Mouse (Mus musculus): Measurements from ENCODE around the gene Mcl1. TPM values are rescaled to one million over a fixed set of nuclear protein-coding genes. Genes with fewer than 3 reads are reported as not detected.

The Mcl1 gene
- polyA plus RNA-seq, 1 experiment from 2014 or later = 42.1 TPM

GRCm38 (mm10) chr3:95631304-95631703, 27.3 kb upstream of the Mcl1 start:
- Histone ChIP-seq H3K9me3 (no peaks in the 10 kb centered on the region), H3K36me3 (replicated peaks) (peaks cover 98% of the 10 kb centered on the region), H3K4me1 (peaks cover 6% of the 10 kb centered on the region), H3K4me3 (no peak overlapping the region), H3K27ac (no peak overlapping the region), H3K27me3 (ENCODE audit: poor library complexity, severe bottlenecking) (no peaks in the 10 kb centered on the region)
- no peak for DNase-seq (ENCODE audit: extremely low spot score, low spot score)
- WGBS = 91% methylated on average over 6 of the region's 6 CpGs

- Histone ChIP-seq H3K4me1 (no peaks in the 10 kb centered on the region), H3K9me3 (no peaks in the 10 kb centered on the region), H3K27me3 (ENCODE audit: poor library complexity, severe bottlenecking) (no peaks in the 10 kb centered on the region), H3K36me3 (replicated peaks) (peaks cover 99% of the 10 kb centered on the region), H3K4me3 (no peak overlapping the region), H3K27ac (no peak overlapping the region)
- 84% methylated on average over 12 of the region's 12 CpGs for WGBS
- no peak for DNase-seq (ENCODE audit: extremely low spot score, low spot score)
Measured at GRCm38 (mm10) chr3:95632648-95633588, 25.7 kb upstream of the Mcl1 start.

- Histone ChIP-seq H3K9me3 (no peaks in the 10 kb centered on the region), H3K4me1 (no peaks in the 10 kb centered on the region), H3K27ac (no peak overlapping the region), H3K4me3 (no peak overlapping the region), H3K27me3 (ENCODE audit: poor library complexity, severe bottlenecking) (no peaks in the 10 kb centered on the region), H3K36me3 (replicated peaks) (peaks cover 100% of the 10 kb centered on the region)
- DNase-seq (ENCODE audit: extremely low spot score, low spot score) = no peak
- 89% methylated on average over 4 of the region's 4 CpGs for WGBS
Measured at GRCm38 (mm10) chr3:95635636-95636035, 23.0 kb upstream of the Mcl1 start.

GRCm38 (mm10) chr3:95636072-95636471, 22.5 kb upstream of the Mcl1 start:
- H3K27me3 ChIP-seq (ENCODE audit: poor library complexity, severe bottlenecking) = no peaks in the 10 kb centered on the region
- H3K9me3 ChIP-seq = no peaks in the 10 kb centered on the region
- no peak for DNase-seq (ENCODE audit: extremely low spot score, low spot score)
- 84% methylated on average over 4 of the region's 4 CpGs for WGBS
- H3K36me3 ChIP-seq (replicated peaks) = peaks cover 100% of the 10 kb centered on the region
- no peaks in the 10 kb centered on the region for H3K4me1 ChIP-seq
- no peak overlapping the region for H3K4me3 ChIP-seq
- no peak overlapping the region for H3K27ac ChIP-seq

- Histone ChIP-seq H3K27ac (no peak overlapping the region), H3K4me3 (no peak overlapping the region), H3K9me3 (no peaks in the 10 kb centered on the region), H3K27me3 (ENCODE audit: poor library complexity, severe bottlenecking) (no peaks in the 10 kb centered on the region), H3K36me3 (replicated peaks) (peaks cover 75% of the 10 kb centered on the region), H3K4me1 (no peaks in the 10 kb centered on the region)
- DNase-seq (ENCODE audit: extremely low spot score, low spot score) = no peak
- WGBS = 100% methylated on average over 1 of the region's 1 CpGs
Measured at GRCm38 (mm10) chr3:95639694-95640093, 18.9 kb upstream of the Mcl1 start.

GRCm38 (mm10) chr3:95643097-95643496, 15.5 kb upstream of the Mcl1 start:
- Histone ChIP-seq H3K27me3 (ENCODE audit: poor library complexity, severe bottlenecking) (no peaks in the 10 kb centered on the region), H3K9me3 (no peaks in the 10 kb centered on the region), H3K36me3 (replicated peaks) (peaks cover 41% of the 10 kb centered on the region), H3K4me3 (no peak overlapping the region), H3K27ac (no peak overlapping the region), H3K4me1 (0 out of 2 replicates have a peak, but pooled peaks cover 4% of the 10 kb centered on the region)
- 91% methylated on average over 7 of the region's 7 CpGs for WGBS
- DNase-seq (ENCODE audit: extremely low spot score, low spot score) = no peak

- Histone ChIP-seq H3K4me3 (no peak overlapping the region), H3K4me1 (0 out of 2 replicates have a peak, but pooled peaks cover 4% of the 10 kb centered on the region), H3K27ac (no peak overlapping the region), H3K36me3 (replicated peaks) (peaks cover 16% of the 10 kb centered on the region), H3K9me3 (no peaks in the 10 kb centered on the region), H3K27me3 (ENCODE audit: poor library complexity, severe bottlenecking) (no peaks in the 10 kb centered on the region)
- DNase-seq (ENCODE audit: extremely low spot score, low spot score) = no peak
- 64% methylated on average over 10 of the region's 10 CpGs for WGBS
Measured at GRCm38 (mm10) chr3:95645313-95646235, 13.0 kb upstream of the Mcl1 start.

- H3K4me1 ChIP-seq = peaks cover 14% of the 10 kb centered on the region
- H3K9me3 ChIP-seq = no peaks in the 10 kb centered on the region
- no peak for DNase-seq (ENCODE audit: extremely low spot score, low spot score)
- H3K27ac ChIP-seq = no peak overlapping the region
- H3K36me3 ChIP-seq (replicated peaks) = no peaks in the 10 kb centered on the region
- no peak overlapping the region for H3K4me3 ChIP-seq
- H3K27me3 ChIP-seq (ENCODE audit: poor library complexity, severe bottlenecking) = no peaks in the 10 kb centered on the region
- WGBS = 93% methylated on average over 5 of the region's 5 CpGs
Measured at GRCm38 (mm10) chr3:95648016-95648415, 10.6 kb upstream of the Mcl1 start.

- Histone ChIP-seq H3K4me1 (peaks cover 22% of the 10 kb centered on the region), H3K4me3 (no peak overlapping the region), H3K9me3 (no peaks in the 10 kb centered on the region), H3K36me3 (replicated peaks) (no peaks in the 10 kb centered on the region), H3K27me3 (ENCODE audit: poor library complexity, severe bottlenecking) (no peaks in the 10 kb centered on the region), H3K27ac (0 out of 2 replicates have a peak overlapping the region, but pooled peaks have one; percentile 1)
- DNase-seq (ENCODE audit: extremely low spot score, low spot score) = no peak
- 77% methylated on average over 6 of the region's 6 CpGs for WGBS
Measured at GRCm38 (mm10) chr3:95650276-95651032, 8.1 kb upstream of the Mcl1 start.

- no peaks in the 10 kb centered on the region for H3K36me3 ChIP-seq (replicated peaks)
- 90% methylated on average over 3 of the region's 3 CpGs for WGBS
- DNase-seq (ENCODE audit: extremely low spot score, low spot score) = no peak
- no peaks in the 10 kb centered on the region for H3K9me3 ChIP-seq
- peaks cover 20% of the 10 kb centered on the region for H3K4me1 ChIP-seq
- no peaks in the 10 kb centered on the region for H3K27me3 ChIP-seq (ENCODE audit: poor library complexity, severe bottlenecking)
- no peak overlapping the region for H3K4me3 ChIP-seq
- H3K27ac ChIP-seq = 0 out of 2 replicates have a peak overlapping the region, but pooled peaks have one; percentile 1
Measured at GRCm38 (mm10) chr3:95651033-95651373, 7.6 kb upstream of the Mcl1 start.

- WGBS = 91% methylated on average over 16 of the region's 16 CpGs
- no peaks in the 10 kb centered on the region for H3K36me3 ChIP-seq (replicated peaks)
- no peak for DNase-seq (ENCODE audit: extremely low spot score, low spot score)
- no peaks in the 10 kb centered on the region for H3K9me3 ChIP-seq
- H3K27me3 ChIP-seq (ENCODE audit: poor library complexity, severe bottlenecking) = no peaks in the 10 kb centered on the region
- H3K4me3 ChIP-seq = no peak overlapping the region
- H3K27ac ChIP-seq = 0 out of 2 replicates have a peak overlapping the region, but pooled peaks have one; percentile 26
- H3K4me1 ChIP-seq = peaks cover 20% of the 10 kb centered on the region
Measured at GRCm38 (mm10) chr3:95651391-95652203, 7.0 kb upstream of the Mcl1 start.

Measured in forebrain, embryonic 10.5 days (tissue).